Mouse (Mus musculus) adrenal gland, postnatal 4 days (tissue): ENCODE measurements around the gene Homer2. TPM values are rescaled to one million over a fixed set of nuclear protein-coding genes. Genes with fewer than 3 reads are reported as not detected.

Experiments used
- DNase-seq, 2 experiments: peaks; one replicate each; pipeline ENCODE4 v3.0.0; 2021 to 2022; ENCODE audit warnings: low spot score in 2 of 2, mixed read lengths in 2 of 2
- total RNA-seq, 2 experiments: library from RNA; stranded (reverse); gene quantifications; 2 replicates each; pipeline ENCODE4 v1.2.3; 2021

Homer2 gene
- total RNA-seq, 2 experiments from 2014 or later = 5.0 to 9.1 TPM

DNA sequence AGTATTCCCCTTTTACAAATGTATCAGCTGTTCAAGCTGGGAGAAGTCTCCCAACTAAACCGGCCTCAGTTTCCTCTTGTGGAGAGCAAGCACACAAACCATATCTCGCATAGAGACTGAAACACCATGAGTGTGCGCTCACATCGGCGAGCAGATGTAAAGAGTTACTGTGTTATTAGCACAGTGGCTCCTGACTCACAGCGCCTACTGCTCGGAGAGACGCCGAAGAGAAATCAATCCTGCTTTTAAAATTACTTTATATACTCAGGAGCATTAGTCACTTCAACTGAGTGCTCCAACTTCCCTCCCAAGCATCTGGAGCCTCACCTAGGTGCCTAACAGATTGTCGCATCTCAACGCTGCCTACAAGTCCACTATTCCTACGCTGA, 1.3 kb downstream of the Homer2 start:
- DNase-seq = no peak

DNA sequence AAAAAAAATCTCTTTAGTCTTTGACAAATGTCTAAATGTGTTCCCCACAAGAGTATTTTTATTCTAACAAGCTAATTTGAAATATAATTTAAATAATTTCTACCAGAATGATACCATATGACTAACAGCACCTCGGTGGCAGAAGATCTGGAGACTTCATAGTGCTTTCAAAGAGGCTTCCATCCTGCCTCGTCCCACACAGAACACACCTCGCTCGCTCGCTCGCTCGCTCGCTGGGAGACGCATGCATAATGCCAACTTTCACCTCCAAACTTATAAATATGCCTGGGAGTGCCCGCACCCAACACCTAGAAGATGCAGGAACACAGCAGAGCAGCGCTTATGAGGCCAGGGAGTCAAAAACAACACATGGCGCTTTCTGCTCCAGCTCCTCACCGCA, 9.0 kb downstream of the Homer2 start:
- no peak for DNase-seq

DNA sequence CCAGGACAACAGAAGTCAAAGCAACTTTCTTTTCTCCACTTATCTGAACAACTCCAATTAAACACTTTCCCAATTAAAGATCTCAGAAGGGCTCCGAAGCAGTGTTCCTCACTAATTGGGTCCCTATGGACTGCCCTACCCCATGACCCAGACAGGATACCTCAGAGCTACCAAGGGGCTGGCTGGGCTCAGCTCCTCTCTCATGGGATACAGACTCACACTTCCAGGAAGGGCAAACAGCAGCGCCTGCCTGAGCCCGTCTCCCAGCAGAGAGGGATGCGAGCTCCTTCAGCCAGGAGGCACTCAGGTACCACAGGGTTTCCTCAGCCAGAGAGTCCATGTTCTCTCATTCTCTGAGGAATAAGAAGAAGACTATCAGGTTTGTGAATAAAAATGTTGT, 9.4 kb downstream of the Homer2 start:
- DNase-seq = no peak

DNA sequence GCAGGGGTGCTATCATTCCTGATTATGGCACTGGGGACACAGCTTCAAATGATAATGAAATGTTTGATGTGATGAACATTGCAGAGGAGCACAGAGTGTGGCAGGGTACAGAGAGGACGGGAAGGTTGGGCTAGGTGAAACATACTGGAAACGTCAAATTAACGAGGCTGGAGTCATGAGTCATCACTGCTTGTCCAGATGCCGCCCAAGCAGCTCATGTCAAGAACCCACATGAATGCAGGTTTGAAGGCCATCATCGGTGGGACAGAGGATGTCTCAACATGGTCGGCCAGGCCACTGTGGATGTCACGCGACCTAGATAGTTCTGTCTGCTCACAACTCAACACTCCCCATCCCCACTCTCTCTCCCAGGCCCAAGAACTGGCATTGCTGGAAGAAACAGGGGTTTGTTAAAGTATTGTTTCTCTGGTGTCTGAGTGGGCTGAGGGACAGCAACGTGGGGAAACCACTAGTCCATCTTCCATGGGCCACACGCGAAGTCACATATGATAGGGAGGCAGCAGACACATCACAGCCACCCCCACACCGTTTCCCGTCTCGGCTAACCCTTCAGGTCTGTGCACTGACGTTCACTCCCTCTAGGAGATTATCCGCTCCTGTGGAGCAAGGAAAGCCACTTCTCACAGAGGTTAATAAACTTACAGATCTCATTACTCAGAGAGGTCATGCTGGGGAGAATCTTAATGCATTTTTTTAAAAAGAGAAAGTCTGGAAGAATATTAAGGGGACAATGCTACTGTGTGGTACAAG, 11.4 kb downstream of the Homer2 start:
- DNase-seq = no peak

DNA sequence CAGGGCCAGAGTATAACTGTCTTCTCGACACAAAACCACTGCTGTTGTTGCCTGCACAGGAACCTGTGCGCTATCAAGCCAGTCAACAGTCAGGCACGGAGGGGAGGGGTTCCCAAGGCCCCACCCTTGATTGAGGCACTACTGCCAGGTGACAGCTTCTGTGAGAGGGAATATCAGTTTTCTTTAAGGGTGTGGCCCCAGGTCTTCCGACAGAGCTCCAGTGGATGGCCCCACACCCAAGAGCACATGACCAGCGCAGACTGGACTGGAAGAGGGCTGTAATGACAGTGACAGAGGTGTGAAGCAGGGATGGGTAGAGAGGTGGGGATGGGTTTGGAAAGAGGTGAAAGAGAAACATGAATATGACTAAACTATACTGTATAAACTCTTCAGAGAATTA, 16.3 kb downstream of the Homer2 start:
- no peak for DNase-seq

DNA sequence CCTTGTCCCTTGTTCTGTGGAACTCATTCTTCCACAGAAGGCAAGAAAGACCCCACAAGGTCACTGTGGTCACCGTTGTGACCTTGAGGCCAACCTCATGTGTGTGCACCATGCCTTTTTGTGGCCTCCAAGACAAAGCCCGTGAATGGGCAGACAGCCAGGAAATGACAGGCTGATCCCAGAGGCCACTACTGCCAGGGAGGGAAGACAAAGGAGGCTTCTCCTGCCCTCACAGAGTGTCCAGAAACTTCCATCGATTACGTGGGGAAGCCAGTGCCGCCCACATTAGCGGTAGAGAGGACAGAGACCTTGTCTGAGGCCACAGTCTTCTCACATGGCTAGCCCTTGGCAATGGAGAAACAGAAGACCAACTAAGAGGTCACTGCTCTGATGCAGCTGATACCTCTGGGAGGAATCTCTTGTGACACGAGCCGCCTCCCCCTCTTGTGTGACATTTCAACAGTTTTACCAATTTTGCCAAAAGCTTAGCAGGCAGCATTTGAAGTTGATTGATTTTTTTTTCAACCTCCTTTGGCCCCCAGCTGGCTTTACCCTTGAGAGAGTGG, 18.1 kb downstream of the Homer2 start:
- no peak for DNase-seq

DNA sequence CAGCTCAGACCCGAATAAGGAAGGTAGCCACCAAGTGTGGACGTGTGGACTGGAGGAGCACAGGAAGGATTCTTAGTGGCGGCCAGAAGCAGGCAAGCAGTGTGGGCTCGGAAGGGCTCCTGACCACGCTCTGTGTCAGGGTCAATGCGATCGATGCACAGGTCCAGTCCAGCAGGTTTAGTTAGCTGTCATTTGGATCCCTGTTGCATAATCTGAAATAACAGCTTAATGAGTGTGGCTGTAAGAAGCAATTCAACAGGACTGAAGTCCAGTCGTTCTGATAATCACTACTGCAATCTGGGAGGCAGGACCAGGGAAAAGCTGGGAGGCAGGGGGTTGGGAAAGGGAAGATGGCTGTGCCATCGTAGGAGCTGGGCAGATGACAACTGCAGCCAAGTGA, 18.9 kb downstream of the Homer2 start:
- no peak for DNase-seq

DNA sequence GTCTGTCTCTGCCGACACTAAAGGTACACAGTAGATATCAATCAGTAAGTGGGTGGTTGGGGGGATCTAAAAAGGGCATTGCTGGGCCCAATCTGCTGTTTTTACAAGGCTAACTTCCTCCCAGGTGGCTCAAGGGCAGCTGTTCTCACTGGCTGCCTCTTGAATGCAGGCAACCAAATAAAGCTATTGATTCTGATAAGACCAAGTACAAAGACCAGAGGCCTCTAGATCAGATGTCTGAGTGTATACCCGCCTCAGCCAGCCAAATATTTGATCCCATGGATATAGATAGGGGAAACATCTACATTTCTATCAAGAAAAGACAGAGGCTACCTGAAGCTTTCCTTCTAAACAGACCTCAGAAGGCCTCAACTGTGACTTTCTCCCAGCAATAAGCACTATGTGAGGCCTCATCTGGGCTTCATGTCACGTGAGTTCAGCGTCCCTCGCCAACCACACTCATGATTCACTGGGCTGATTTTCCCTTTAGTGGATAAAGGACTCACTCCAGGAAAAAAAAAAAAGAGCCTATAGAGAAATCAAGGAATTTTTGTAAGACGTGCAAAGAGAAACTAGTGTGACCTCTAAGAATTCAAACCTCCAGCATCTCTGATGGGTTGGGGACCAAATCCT, 19.5 kb downstream of the Homer2 start:
- no peak for DNase-seq

DNA sequence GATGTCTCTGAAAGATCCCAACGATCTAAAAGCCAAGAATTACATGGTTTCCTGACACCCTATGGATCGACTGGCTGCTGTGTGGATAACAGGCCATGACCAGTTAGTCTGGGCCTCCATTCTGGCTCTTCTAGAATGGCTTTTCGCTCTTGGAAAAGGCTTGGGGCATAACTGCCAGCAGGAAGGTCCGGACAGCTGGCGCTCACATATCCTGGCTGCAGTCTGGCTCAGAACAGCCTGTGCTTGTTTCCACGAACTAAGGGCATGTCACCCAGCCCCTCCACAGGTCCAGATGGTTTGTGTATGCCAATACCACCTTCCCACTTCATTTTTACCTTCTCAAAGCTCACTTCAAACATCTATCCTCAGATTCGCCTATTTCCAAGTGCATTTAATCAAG, 22.0 kb downstream of the Homer2 start:
- no peak for DNase-seq

DNA sequence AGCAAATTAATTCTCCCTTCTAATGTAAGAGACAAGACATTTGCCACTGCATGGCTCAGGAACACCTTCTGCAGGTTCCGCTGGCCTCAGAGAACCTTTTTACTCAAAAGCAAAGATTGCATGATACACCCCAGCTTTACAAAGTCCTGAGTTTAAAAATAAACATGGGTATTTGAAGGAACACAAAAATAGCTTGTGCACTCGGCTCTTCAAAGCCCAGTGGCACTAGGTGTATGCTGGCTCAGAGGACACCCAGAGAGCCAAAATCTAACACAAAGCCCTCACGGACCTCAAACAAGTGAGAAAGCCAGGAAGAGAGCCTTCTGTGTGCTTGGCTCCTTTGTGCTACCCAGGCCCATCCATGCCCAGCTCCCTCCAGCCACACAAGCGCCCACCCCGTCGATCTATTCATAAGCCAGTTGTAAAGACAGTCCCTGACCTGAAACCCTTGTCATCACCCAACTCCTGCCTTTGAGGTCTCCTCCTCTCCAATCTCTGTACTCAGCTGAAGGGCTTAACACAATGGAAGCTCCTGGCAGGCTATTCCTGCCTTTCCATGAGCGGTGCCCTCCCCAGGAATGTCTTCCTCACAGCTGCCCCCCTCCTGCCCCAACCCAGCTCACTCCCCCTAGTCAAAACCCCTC, 23.4 kb downstream of the Homer2 start:
- no peak for DNase-seq

DNA sequence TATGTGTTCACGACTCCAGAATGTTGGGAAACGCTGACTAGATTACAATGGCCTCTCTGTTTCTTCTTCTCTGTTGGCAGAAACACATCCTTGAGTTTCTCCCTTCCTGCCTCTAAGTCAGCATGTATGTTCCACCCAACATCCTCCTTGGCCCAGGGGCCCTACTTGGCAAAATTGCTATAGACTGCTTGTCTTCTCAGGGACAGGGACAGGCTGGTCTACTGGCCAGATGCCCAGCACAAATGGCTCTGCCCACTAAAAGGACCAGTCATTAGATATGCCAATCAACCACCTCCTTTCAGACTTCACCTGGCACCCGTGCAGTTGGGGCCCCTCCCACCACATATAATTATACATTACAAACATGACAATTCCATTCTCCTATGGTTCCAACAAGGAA, 25.9 kb downstream of the Homer2 start:
- no peak for DNase-seq

DNA sequence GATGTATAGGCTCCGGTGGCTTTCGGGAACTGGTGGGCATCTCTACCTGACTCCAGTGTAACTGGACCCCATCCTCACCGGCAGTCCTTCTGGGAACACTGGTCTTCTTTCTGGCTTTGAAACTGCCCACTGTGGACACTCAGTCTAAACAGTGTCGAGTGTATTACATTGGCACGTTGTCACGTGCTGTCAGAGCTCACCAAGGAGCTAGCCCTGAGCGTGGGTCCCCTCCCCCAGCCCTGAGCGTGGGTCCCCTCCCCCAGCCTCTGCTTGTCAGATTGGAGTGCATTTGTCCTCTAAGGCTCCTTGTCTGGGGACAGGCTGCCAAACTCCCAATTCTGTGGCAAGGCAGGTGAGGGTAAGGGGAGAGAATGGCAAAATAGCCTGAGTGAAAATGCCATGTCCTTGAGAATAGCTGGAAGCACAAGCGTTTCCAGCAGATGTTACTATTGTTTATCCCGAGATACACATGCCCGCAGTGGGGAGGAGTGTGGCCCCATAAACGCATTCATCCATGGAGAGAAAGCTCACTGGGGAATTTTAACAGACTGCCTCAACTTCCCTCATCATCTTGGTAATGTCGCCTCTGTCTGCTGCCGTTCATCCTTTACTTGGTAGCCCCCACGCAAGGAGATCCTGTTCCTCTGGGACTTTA, 33.8 kb downstream of the Homer2 start:
- DNase-seq = no peak

DNA sequence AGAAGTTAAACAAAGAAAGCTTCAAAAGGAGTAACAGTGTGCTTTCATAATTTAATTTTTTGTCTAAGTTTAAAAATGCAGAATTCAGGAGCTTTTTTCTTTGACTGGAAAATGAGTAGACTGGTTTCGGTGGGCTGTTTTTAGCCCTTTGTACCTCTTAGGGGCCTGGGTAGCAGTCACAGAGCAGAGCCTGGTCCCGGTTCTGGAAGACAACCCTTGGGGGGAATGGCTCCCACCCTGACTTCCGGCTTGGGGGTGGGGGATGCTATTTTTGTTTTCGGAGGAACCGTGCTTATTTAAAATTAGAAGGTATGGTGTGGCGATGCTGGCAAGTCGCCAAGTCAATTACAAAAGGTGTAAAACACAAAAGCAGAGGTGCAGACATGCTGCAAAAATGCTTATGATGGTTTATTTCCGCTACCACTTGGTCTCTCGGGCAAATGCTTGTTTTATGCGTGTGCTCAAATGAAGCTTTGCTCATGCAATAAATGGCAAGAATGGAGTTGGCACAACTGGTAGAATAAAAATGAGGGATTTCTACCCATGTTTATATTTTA, 34.5 kb downstream of the Homer2 start:
- DNase-seq = no peak

DNA sequence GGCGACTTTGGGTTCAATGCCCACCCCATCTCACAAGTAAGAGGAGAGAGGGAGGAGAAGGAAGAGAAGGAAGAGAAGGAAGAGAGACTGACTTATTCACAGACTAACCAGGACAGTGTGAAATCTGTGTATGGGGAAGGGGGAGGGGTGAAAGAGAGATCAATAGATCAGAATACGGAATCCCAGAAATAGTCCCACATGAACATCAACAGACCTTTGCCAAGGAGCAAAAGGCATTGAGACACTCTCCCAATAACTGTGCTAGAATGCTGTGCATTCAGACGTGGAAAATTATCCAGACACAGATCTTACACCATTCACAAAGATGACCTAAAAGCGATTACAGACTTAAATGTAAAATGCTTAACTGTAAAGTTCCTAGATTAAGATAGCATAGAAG, 40.2 kb downstream of the Homer2 start:
- no peak for DNase-seq

DNA sequence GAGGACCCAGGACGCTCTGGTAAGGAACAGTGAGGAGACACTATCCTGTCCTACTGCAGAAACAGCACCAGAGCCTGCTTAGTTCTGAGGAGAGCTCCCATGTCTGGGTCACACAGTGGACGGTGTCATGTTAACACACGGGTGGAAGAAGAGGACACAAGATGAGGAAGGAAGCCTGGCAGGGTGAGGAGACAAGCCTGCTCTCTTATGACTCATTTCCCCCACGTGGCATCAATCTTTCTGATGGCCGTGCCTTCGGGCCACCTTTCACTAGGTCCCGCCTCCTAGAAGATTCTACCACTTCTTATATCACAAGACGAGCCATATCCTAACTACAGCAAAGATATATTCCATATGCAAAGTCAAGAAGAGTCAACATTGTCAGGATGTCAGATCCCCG, 40.7 kb downstream of the Homer2 start:
- no peak for DNase-seq

DNA sequence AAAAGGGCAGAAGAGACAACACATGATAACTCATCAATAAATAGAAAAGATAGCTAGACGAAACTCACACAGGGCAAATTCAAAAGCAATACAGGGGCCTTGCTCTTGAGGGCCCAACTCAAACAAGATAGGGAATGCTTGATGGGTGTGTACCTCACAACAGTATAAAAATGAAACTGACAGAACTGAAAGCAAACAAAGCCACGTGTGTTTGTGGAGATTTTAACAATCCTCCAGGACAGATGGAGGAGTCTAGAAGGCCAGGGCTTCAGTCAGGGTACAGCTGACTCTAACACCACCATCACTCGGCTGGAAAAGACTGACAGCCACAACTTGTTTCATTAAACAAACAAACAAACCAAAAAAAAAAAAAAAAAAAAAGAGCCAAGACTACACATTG, 44.3 kb downstream of the Homer2 start:
- no peak for DNase-seq

DNA sequence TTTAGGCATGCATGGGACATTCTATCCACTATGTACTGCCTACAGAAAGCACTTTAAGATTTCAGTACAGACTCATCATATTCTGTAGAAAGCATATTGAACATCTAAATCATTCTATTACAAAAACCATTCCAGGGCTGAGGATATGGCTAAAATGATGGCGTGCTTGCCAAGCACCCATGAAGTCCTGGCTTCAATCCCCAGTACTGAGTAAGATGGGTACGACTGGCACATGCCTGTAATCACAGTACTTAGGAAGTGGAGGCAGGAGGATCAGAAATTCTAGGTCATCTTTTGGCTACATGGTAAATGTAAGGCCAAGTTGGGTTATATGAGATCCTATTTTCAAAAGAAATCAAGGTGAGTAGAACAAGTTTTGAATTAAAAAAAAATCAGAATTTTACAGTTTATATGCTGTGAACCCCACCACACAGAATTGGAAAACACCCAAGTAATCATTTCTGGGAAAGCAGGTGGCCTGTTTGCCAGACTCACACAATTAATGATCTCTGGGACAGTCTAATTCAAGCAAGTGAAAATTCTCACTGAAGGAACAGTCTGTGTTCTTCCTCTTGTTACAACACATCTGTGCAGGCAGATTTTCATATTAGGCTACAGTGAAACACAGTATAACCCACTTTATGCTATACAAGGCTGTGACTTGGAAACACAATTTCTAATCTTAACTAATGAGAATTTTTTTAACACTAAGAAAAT, 49.5 kb downstream of the Homer2 start:
- no peak for DNase-seq

DNA sequence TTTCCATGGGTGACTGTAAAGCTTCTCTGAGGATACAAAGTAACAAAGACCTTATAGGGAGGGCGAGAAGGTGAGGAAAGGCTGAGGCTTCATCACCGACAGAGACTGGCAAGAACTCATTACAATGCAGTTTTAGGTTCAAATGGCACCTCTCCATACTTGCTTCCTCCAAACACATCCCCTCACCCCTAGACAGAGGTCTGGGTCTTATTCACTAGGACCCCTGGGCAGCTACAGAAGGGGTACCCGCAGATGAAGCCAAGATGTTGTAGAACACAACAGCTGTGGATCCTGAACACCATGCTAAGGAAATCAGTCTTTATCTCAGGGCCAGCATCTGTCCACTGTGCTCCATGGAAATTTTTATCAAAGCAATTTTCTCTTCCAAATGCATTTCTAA, 50.3 kb downstream of the Homer2 start:
- DNase-seq = no peak

DNA sequence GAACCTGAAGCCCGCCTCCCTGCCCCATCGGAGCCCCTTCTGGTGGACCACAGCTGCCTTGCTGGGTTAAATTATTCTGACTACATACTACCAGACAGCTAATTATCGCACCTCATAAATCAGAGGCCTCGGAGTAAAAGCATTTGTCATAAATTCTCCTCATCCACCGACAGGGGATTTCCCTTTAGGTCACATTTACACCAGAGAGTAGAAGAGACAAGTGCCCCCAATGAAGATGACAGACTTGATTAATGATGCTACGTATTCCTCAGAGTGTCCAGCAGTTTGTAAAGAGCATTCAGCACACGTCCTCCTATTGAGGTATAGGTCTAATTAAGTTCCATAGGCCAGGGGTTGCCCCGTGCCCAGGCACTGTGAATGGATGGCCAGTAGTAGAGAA, 50.7 kb downstream of the Homer2 start:
- DNase-seq = no peak

DNA sequence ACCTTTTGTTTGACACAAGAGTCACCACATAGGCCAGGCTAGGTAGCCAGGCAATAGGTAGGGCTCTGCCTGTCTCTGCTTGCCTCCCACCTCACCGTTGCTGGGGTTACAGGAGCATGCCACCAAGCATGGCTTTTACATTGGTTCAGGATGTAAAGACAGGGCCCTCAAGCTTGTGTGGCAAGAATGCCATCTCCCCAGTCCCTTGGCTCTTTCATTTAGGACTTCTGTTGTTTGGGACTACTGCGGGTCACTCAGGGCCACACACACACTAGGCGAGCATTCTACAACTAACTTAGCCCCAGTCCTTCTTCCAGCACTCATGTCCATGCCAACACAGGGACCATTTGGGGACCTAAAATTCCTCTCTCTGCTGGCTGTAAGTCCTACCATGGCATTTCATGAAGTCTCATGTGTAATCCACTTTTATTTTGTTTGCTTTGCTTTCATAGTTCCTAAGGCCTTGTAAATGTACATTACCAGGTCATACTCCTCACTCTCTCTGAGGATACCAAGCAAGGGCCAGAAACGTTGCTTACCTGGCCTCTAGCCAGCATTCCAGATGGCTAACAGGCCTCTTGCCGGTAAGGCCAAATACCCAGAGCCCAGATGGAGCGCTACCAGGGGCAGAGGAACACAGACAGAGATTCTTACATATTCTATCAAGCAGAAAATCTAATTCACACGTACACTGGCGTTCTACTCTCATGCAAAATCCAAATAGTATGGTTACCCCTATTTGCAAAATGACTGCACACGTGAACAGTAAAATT, 52.2 kb downstream of the Homer2 start:
- no peak for DNase-seq
